Mouse (Mus musculus) ES-Bruce4 (cell line): ENCODE measurements at regions not wholly inside any gene's neighbourhood (a gene's known extent, or its start where the extent isn't known, plus 50 kb on each side); places are given as distances from the start of the nearest gene placed in this dataset.

Experiments used
- H3K27ac ChIP-seq: 2 replicates; pipeline ENCODE4 v1.5.1; 2012; ENCODE audit warnings: low read length, inconsistent platforms; ENCODE audit not compliant: insufficient read depth
- H3K27me3 ChIP-seq: 2 replicates; pipeline ENCODE4 v1.6.1; 2012; ENCODE audit warnings: mild to moderate bottlenecking, low read length, inconsistent platforms; ENCODE audit not compliant: control insufficient read depth, poor library complexity, insufficient read depth, severe bottlenecking
- H3K36me3 ChIP-seq: 2 replicates; pipeline ENCODE4 v1.6.1; 2012; ENCODE audit warnings: inconsistent platforms, mild to moderate bottlenecking, low read length, moderate library complexity; ENCODE audit not compliant: control insufficient read depth, poor library complexity, insufficient read depth, severe bottlenecking
- H3K4me1 ChIP-seq: one replicate; pipeline ENCODE4 v1.8.1; 2011; ENCODE audit warnings: low read length; ENCODE audit not compliant: control insufficient read depth, insufficient read depth
- H3K4me3 ChIP-seq: 2 replicates; pipeline ENCODE4 v1.5.1; 2011; ENCODE audit warnings: low read depth, mild to moderate bottlenecking, low read length
- H3K9ac ChIP-seq: 2 replicates; pipeline ENCODE4 v1.6.1; 2012; ENCODE audit warnings: low read depth, mild to moderate bottlenecking, inconsistent platforms; ENCODE audit not compliant: poor library complexity, severe bottlenecking
- H3K9me3 ChIP-seq: replicated peaks from 2 replicates; pipeline ENCODE4 v1.6.1; 2012; ENCODE audit warnings: mild to moderate bottlenecking, low read length, inconsistent platforms; ENCODE audit not compliant: control insufficient read depth, poor library complexity, insufficient read depth, severe bottlenecking
- CTCF ChIP-seq: IDR thresholded peaks from one replicate; pipeline ENCODE4 v1.8.1; 2011; ENCODE audit warnings: low read depth, low read length
- EP300 ChIP-seq: IDR thresholded peaks from 2 replicates; pipeline ENCODE4 v1.6.1; 2011; ENCODE audit warnings: low read depth, low read length; ENCODE audit not compliant: insufficient read depth
- POLR2A ChIP-seq: IDR thresholded peaks from one replicate; pipeline ENCODE4 v1.8.1; 2011; ENCODE audit warnings: low read length; ENCODE audit not compliant: insufficient read depth

DNA sequence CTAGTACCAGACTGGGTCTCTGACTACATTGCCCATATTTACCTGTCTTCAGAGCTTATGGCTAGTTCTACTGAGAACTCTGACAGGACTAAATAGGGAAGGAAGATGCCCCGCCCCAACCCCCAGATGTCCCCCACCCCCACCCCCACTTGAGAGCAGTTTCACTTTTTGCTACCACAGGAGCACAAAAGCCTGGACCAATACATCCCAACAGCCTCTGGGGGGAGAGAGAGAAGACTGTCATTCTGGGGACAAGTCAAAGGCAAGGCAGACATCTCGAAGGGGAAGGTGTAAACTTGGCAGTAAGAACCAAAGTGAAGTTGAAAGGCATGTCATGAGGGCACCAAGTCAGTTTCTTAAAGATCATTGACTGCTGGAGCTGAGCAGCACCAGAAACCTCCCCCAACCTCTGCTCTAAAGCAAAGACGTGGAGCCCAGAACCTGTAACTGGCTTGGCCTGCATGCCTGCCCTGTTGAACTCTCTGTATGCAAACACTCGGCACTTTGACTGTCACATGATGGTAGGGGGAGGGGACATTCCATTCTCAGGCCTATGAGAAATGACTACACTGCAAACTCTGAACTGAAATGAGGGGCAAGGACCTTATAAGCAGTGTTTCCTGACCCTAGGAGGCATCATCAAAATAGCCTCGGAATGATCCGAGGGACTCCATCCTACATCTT, 123.3 kb downstream of the Psat1 start:
- TF ChIP-seq POLR2A (no peak), EP300 (no peak), CTCF (no peak)
- Histone ChIP-seq H3K9me3 (no peaks in the 10 kb centered on the region), H3K4me3 (no peak overlapping the region), H3K4me1 (no peaks in the 10 kb centered on the region), H3K9ac (no peak overlapping the region), H3K27ac (no peak overlapping the region), H3K36me3 (no peaks in the 10 kb centered on the region), H3K27me3 (no peaks in the 10 kb centered on the region)

DNA sequence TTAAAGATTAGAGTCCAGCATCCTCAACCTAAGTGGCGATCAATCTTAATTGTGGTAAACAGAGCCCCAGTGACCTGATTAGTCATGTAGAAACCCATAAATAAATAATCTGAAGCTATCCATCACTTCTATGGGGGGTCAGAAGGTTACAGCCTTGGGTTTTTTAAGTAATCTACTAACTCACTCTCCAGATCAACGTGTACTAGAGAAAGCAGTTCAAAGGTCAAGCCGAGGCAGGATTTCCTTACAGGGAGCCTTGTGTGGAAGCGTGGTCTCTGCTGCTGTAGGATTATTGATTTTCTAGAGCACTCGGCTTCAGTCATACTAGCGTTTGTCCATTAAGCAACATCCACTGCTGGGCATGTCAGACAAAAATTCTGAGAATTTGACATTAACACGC, 127.1 kb downstream of the Psat1 start:
- Histone ChIP-seq H3K27ac (no peak overlapping the region), H3K4me1 (no peaks in the 10 kb centered on the region), H3K36me3 (no peaks in the 10 kb centered on the region), H3K9me3 (no peaks in the 10 kb centered on the region), H3K9ac (no peak overlapping the region), H3K27me3 (no peaks in the 10 kb centered on the region), H3K4me3 (no peak overlapping the region)
- TF ChIP-seq CTCF (no peak), EP300 (no peak), POLR2A (no peak)

DNA sequence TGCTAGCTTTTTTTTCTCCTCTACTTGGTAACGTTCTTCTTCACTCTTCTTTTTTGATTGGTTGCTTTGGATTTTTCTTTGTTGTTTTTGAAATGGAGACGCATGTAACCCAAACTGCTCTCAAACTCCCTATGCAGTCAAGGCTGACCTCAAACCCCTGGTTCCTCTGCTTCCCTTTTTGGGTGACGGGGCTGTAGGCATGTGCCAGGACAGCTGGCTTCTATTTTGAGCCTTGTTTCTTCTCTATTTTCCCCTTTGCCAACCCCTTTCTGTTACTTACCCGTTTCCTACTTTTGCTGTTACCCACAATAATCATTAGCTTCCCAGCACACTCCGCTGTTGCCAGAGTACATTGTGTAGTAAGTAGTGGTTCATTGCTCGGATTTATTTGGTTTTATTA, 132.0 kb downstream of the Psat1 start:
- Histone ChIP-seq H3K27me3 (no peaks in the 10 kb centered on the region), H3K4me3 (no peak overlapping the region), H3K9ac (no peak overlapping the region), H3K4me1 (no peaks in the 10 kb centered on the region), H3K36me3 (no peaks in the 10 kb centered on the region), H3K9me3 (no peaks in the 10 kb centered on the region), H3K27ac (no peak overlapping the region)
- TF ChIP-seq POLR2A: no peak

DNA sequence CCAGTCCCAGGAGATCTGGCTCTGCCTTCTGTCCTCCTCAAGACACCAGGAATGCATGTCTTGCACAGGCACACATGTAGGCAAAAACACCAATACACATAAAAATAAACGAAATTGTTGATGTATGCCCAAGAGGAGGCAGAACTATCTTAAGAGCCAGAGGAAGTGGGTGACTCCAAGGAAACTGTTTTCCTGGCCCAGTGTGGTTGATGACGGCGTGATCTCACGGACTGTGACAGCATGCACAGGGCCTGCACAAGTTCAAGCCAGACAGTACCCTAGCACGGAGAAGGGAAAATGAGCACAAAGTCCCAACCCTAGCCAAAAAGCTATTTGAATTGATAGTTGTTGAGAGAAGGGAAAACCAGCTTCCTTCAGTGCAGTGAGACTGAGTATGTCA, 138.1 kb downstream of the Psat1 start:
- Histone ChIP-seq H3K27ac (no peak overlapping the region), H3K9ac (no peak overlapping the region), H3K4me1 (no peaks in the 10 kb centered on the region), H3K27me3 (no peaks in the 10 kb centered on the region), H3K4me3 (no peak overlapping the region), H3K36me3 (no peaks in the 10 kb centered on the region), H3K9me3 (no peaks in the 10 kb centered on the region)
- TF ChIP-seq EP300: no peak
- TF ChIP-seq POLR2A: no peak
- no peak for TF ChIP-seq CTCF

DNA sequence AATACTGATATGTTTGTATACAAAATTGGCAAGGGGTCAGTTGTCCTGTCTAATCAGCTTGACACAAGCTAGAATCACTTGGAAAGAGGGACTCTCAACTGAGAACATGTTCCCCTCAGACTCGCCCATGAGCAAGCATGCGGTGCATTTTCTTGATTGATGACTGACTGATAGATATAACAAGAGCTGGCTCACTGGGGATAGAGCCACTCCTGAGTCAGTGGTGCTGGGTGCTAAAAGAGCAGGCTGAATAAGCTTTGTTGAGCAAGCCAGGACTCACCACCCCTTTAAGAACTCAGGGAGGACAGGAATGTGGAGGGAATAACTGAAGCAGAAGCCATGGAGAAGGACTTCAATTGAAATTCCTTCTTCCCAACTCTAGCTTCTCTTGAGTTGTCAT, 139.5 kb downstream of the Psat1 start:
- H3K27ac ChIP-seq: no peak overlapping the region
- no peaks in the 10 kb centered on the region for H3K36me3 ChIP-seq
- H3K9me3 ChIP-seq: no peaks in the 10 kb centered on the region
- no peak for TF ChIP-seq EP300
- TF ChIP-seq CTCF: no peak
- no peak for TF ChIP-seq POLR2A
- no peaks in the 10 kb centered on the region for H3K4me1 ChIP-seq
- H3K27me3 ChIP-seq: no peaks in the 10 kb centered on the region
- no peak overlapping the region for H3K9ac ChIP-seq
- no peak overlapping the region for H3K4me3 ChIP-seq

DNA sequence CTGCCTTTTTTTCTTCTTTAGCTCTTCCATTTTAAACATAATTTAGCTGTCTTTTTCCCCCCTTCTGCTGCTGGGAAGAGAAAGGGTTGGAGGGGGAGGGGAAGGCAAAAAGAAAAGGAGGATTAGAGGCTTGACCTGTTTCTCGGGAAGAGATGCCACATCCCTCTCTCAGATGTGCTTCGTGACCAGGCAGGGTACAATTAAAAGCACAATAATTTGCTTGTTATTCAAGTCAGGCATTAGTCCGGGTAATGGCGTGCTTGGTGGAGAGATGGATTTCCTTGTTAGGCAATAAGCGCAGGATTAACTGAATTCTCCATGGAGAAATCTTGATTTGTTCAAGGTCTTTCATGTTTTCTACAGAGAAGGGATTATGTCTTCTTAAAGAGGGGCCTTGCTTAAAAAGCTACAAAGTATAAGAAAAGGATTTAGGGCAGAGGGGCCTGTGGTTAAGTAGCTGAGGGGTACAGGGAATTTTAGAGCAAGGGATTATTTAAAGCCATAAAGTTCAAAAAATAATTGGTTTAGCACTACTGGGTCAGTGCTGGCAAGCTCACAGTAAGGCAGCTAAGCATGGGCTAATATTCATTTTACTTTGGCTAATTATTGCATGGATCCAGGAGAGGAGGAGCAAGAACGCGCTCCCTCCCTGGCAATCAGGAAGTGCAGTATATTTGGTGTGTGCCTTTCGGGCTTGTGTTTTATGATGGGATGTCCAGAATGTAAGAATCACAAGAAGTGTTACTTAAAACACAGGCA, 143.8 kb downstream of the Psat1 start:
- Histone ChIP-seq H3K27me3 (no peaks in the 10 kb centered on the region; the same call in 1 of the 2 replicates), H3K36me3 (no peaks in the 10 kb centered on the region), H3K9ac (no peak overlapping the region), H3K9me3 (no peaks in the 10 kb centered on the region), H3K4me1 (peaks cover 2% of the 10 kb centered on the region), H3K27ac (no peak overlapping the region), H3K4me3 (no peak overlapping the region)
- no peak for TF ChIP-seq CTCF
- no peak for TF ChIP-seq POLR2A
- TF ChIP-seq EP300: no peak
